Mouse (Mus musculus) cerebellum, adult 2 months (tissue): ENCODE measurements around the gene Traf1.

Source experiments
- CTCF ChIP-seq: fragments of 200-500 bp; IDR thresholded peaks from 2 replicates; pipeline ENCODE4 v1.5.1; 2011; ENCODE audit warnings: low read depth, mild to moderate bottlenecking, control low read depth, low read length, moderate library complexity, borderline replicate concordance; ENCODE audit not compliant: insufficient read depth
- POLR2A ChIP-seq: fragments of 200-500 bp; IDR thresholded peaks from 2 replicates; pipeline ENCODE4 v1.6.1; 2011; ENCODE audit warnings: low read length, control low read depth, borderline replicate concordance; ENCODE audit not compliant: insufficient read depth

- no peak for TF ChIP-seq CTCF
- no peak for TF ChIP-seq POLR2A
Observed at GRCm38 (mm10) chr2:34927320-34927719, 34.3 kb downstream of the Traf1 start.
